Mouse (Mus musculus) spleen, adult 2 months (tissue): Measurements from ENCODE around the gene B4galnt3.

Experiments
- CTCF ChIP-seq: fragments of 200-500 bp; IDR thresholded peaks from 2 replicates; pipeline ENCODE4 v1.5.1; 2011; ENCODE audit warnings: mild to moderate bottlenecking, inconsistent platforms; ENCODE audit not compliant: insufficient read depth, insufficient read length, insufficient replicate concordance; ENCODE audit errors: extremely low read depth
- POLR2A ChIP-seq: fragments of 200-500 bp; IDR thresholded peaks from 2 replicates; pipeline ENCODE4 v1.6.1; 2011; ENCODE audit warnings: low read depth, low read length, inconsistent platforms

- TF ChIP-seq CTCF (no peak), POLR2A (no peak)
Measured at GRCm38 (mm10) chr6:120191396-120192170, 102.8 kb downstream of the B4galnt3 start.
